Mouse (Mus musculus) stomach, postnatal 0 days (tissue): ENCODE measurements around the gene Gm47955.

Source experiments
- CTCF ChIP-seq: IDR thresholded peaks from 2 replicates; pipeline ENCODE4 v1.5.1; 2016; ENCODE audit warnings: antibody characterized with exemption, low read depth, mild to moderate bottlenecking, moderate library complexity
- EP300 ChIP-seq: optimal IDR thresholded peaks from 2 replicates; pipeline ENCODE3; 2016; ENCODE audit warnings: antibody characterized with exemption

- no peak for TF ChIP-seq CTCF
- no peak for TF ChIP-seq EP300
Measured at GRCm38 (mm10) chr1:82972046-82972445, 12.0 kb downstream of the Gm47955 start.
